Mouse (Mus musculus) forebrain, embryonic 16.5 days (tissue): Measurements from ENCODE around the gene Gm7361. TPM values are rescaled to one million over a fixed set of nuclear protein-coding genes. Genes with fewer than 3 reads are reported as not detected.
"Not testable (repeated sequence)": the region's sequence is repeated elsewhere in the genome, so short reads cannot be mapped to it uniquely, and the experiment has no call there.

Experiments used
- ATAC-seq: fragments of 200-750 bp; cut with Nextera tagmentation; 2 replicates; pipeline ENCODE4 v1.8.0; 2017; ENCODE audit warnings: mild to moderate bottlenecking, moderate library complexity
- H3K27ac ChIP-seq: fragments of 300-500 bp; sonication (generic); 2 replicates; pipeline ENCODE4 v1.5.1; 2014; ENCODE audit warnings: low read length, control low read depth
- H3K27me3 ChIP-seq: fragments of 300-500 bp; sonication (generic); replicated peaks from 2 replicates; pipeline ENCODE4 v1.6.1; 2014; ENCODE audit warnings: low read length; ENCODE audit not compliant: control insufficient read depth, insufficient read depth
- H3K36me3 ChIP-seq: fragments of 300-500 bp; sonication (generic); 2 replicates; pipeline ENCODE4 v1.6.1; 2014; ENCODE audit not compliant: control insufficient read depth, insufficient read depth
- H3K4me1 ChIP-seq: fragments of 300-500 bp; sonication (generic); replicated peaks from 2 replicates; pipeline ENCODE4 v1.6.1; 2014; ENCODE audit warnings: low read length; ENCODE audit not compliant: control insufficient read depth, insufficient read depth
- H3K4me2 ChIP-seq: fragments of 300-500 bp; sonication (generic); 2 replicates; pipeline ENCODE4 v1.6.1; 2014; ENCODE audit warnings: mild to moderate bottlenecking, low read length, control low read depth
- H3K4me3 ChIP-seq: fragments of 300-500 bp; sonication (generic); replicated peaks from 2 replicates; pipeline ENCODE4 v1.5.1; 2014; ENCODE audit warnings: mild to moderate bottlenecking, low read length, control low read depth
- H3K9ac ChIP-seq: fragments of 300-500 bp; sonication (generic); replicated peaks from 2 replicates; pipeline ENCODE4 v1.6.1; 2014; ENCODE audit warnings: low read depth, low read length, control low read depth
- H3K9me3 ChIP-seq: fragments of 300-500 bp; sonication (generic); 2 replicates; pipeline ENCODE4 v1.6.1; 2016; ENCODE audit warnings: low read length; ENCODE audit not compliant: control insufficient read depth
- WGBS: fragments of 180-500 bp; shearing (Covaris S2); extraction: QIAGEN DNeasy Blood & Tissue Kit; methylation state at CpG from one replicate; pipeline ENCODE4 v1.1.7; 2014; 5-methylcytosine and 5-hydroxymethylcytosine counted together
- polyA plus RNA-seq: library from polyadenylated mRNA; unstranded; fragments of >200 nt; fragmentation: Nextera tagmentation; extraction: Ambion mirVana; gene quantifications from 2 replicates; pipeline ENCODE4 v1.2.1, GENCODE M21; 2015

Gm7361 gene
- not detected in 2 replicates for polyA plus RNA-seq

DNA sequence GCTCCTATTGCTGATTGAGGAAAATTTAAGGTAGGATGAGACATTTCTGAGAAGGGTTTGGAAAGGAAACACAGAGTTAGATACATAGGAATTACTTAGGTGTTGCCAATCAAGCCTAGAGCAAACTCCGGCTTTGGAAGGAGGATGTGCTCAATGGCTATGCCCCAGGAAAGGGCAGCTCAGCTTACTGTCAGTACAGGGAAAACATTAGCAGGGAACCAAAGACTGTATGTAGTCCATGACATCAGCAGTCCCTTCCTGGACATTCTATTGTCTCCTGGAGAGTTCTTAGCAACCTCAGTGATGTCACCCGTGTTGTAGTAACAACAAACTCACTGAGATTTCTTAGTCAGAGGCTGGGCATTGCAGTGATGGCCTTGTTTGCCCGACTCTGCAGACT is at the start of gene Gm7361:
Gene Gm7361 (plus strand): TSS at position 301 of the 400 bp plus-strand sequence.
- WGBS = 81% methylated on average over 3 of the region's 3 CpGs
- ATAC-seq, H3K36me3 ChIP-seq, H3K27ac ChIP-seq, H3K9ac ChIP-seq, H3K9me3 ChIP-seq, H3K4me3 ChIP-seq, H3K27me3 ChIP-seq, H3K4me2 ChIP-seq, H3K4me1 ChIP-seq: not testable (repeated sequence)

DNA sequence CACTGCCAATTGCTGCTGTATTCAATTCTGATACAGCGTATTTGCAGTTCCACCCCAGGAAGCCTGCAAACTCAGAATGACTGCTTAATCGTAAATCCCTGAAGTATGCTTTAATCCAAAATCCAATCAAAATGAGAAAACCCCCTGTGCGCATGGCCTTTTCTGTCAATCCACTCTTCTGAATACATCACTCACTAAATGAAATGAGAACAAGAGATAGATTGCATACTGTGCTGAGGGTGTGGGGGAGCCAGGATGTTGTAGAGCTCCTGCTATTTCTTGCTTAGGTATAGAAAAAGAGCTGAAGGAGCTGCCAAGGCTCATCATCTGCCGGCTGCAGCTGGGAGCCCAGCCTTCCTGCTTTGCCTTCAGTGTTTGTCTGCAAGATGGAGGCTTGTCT is 46.5 kb upstream of the Gm7361 start:
- peak overlapping the region; percentile 28; the same call in 1 of the 2 replicates for H3K4me2 ChIP-seq
- 14% methylated on average over 4 of the region's 4 CpGs for WGBS
- no peaks in the 10 kb centered on the region for H3K36me3 ChIP-seq
- H3K9me3 ChIP-seq = no peaks in the 10 kb centered on the region
- no peak overlapping the region for H3K4me3 ChIP-seq
- H3K9ac ChIP-seq = 0 out of 2 replicates have a peak overlapping the region, but pooled peaks have one; percentile 7
- peak; percentile 63; the same call in 1 of the 2 replicates for ATAC-seq
- 0 out of 2 replicates have a peak, but pooled peaks cover 4% of the 10 kb centered on the region for H3K4me1 ChIP-seq
- H3K27ac ChIP-seq = 0 out of 2 replicates have a peak overlapping the region, but pooled peaks have one; percentile 11
- H3K27me3 ChIP-seq = no peaks in the 10 kb centered on the region

- Histone ChIP-seq H3K4me1 (no peaks in the 10 kb centered on the region), H3K9me3 (no peaks in the 10 kb centered on the region)
- WGBS = 93% methylated on average over 1 of the region's 1 CpGs
These were observed 35.4 kb upstream of the Gm7361 start for GRCm38 (mm10) chr5:26222076-26222475.

GRCm38 (mm10) chr5:26266656-26267055 is 9.2 kb downstream of the Gm7361 start:
- not testable (repeated sequence) for H3K9me3 ChIP-seq, ATAC-seq, H3K4me2 ChIP-seq, H3K4me3 ChIP-seq, H3K36me3 ChIP-seq, H3K27ac ChIP-seq, H3K4me1 ChIP-seq, H3K27me3 ChIP-seq, H3K9ac ChIP-seq
- 90% methylated on average over 3 of the region's 3 CpGs for WGBS

More at GRCm38 (mm10) chr5:26222076-26222475, 35.4 kb upstream of the Gm7361 start:
- ATAC-seq = no peak
- Histone ChIP-seq H3K4me3 (no peak overlapping the region), H3K9ac (no peak overlapping the region), H3K27ac (no peak overlapping the region), H3K4me2 (no peak overlapping the region), H3K36me3 (no peaks in the 10 kb centered on the region), H3K27me3 (no peaks in the 10 kb centered on the region)

- Histone ChIP-seq H3K9me3 (no peaks in the 10 kb centered on the region), H3K27ac (no peak overlapping the region), H3K4me1 (no peaks in the 10 kb centered on the region), H3K4me2 (no peak overlapping the region), H3K27me3 (no peaks in the 10 kb centered on the region), H3K4me3 (no peak overlapping the region), H3K9ac (no peak overlapping the region), H3K36me3 (no peaks in the 10 kb centered on the region)
- WGBS = 88% methylated on average over 5 of the region's 5 CpGs
- no peak for ATAC-seq
These were observed 22.9 kb downstream of the Gm7361 start for GRCm38 (mm10) chr5:26280361-26280760.

- no peaks in the 10 kb centered on the region for H3K27me3 ChIP-seq
- no peak overlapping the region for H3K9ac ChIP-seq
- no peaks in the 10 kb centered on the region for H3K36me3 ChIP-seq
- WGBS = 84% methylated on average over 1 of the region's 1 CpGs
- H3K4me2 ChIP-seq = no peak overlapping the region
- no peak overlapping the region for H3K4me3 ChIP-seq
- no peak overlapping the region for H3K27ac ChIP-seq
- H3K4me1 ChIP-seq = no peaks in the 10 kb centered on the region
- no peak for ATAC-seq
- no peaks in the 10 kb centered on the region for H3K9me3 ChIP-seq
These were observed 24.2 kb downstream of the Gm7361 start for GRCm38 (mm10) chr5:26281717-26282116.

DNA sequence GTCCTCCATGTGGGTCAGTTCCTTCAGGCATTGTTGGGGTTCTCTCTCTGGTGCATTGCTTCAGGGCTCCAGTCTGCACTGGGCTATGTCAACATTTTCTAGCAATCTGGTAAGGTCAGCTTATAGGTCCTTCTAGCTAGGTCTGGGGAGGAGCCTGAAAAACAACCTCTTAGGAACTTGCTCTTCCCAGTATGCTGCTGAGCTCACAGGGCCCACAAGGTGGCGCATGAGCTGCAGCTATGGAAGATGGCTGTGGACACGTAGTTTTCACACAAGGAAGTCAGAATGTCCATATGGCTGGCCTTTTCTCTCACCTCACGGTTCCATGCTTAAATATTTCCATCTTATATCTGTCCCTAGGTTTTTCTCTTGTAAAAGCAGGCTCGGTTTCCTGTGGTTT is 24.8 kb downstream of the Gm7361 start:
- H3K27ac ChIP-seq = no peak overlapping the region
- no peaks in the 10 kb centered on the region for H3K27me3 ChIP-seq
- no peaks in the 10 kb centered on the region for H3K36me3 ChIP-seq
- H3K9ac ChIP-seq = no peak overlapping the region
- WGBS = 9% methylated on average over 4 of the region's 4 CpGs
- ATAC-seq = peak; percentile 73
- no peak overlapping the region for H3K4me2 ChIP-seq
- no peaks in the 10 kb centered on the region for H3K9me3 ChIP-seq
- no peak overlapping the region for H3K4me3 ChIP-seq
- H3K4me1 ChIP-seq = no peaks in the 10 kb centered on the region

- Histone ChIP-seq H3K4me2 (no peak overlapping the region), H3K4me3 (no peak overlapping the region), H3K9ac (no peak overlapping the region), H3K36me3 (no peaks in the 10 kb centered on the region), H3K27me3 (no peaks in the 10 kb centered on the region), H3K9me3 (no peaks in the 10 kb centered on the region), H3K4me1 (no peaks in the 10 kb centered on the region), H3K27ac (no peak overlapping the region)
- no peak for ATAC-seq
- 66% methylated on average over 1 of the region's 1 CpGs for WGBS
These were observed 25.9 kb downstream of the Gm7361 start for GRCm38 (mm10) chr5:26283399-26283798.

GRCm38 (mm10) chr5:26291621-26292020 is 34.1 kb downstream of the Gm7361 start:
- Histone ChIP-seq H3K4me2 (no peak overlapping the region), H3K36me3 (no peaks in the 10 kb centered on the region), H3K4me1 (no peaks in the 10 kb centered on the region), H3K27ac (no peak overlapping the region), H3K27me3 (no peaks in the 10 kb centered on the region), H3K9me3 (no peaks in the 10 kb centered on the region), H3K4me3 (no peak overlapping the region), H3K9ac (no peak overlapping the region)
- no peak for ATAC-seq
- WGBS = 89% methylated on average over 1 of the region's 1 CpGs

DNA sequence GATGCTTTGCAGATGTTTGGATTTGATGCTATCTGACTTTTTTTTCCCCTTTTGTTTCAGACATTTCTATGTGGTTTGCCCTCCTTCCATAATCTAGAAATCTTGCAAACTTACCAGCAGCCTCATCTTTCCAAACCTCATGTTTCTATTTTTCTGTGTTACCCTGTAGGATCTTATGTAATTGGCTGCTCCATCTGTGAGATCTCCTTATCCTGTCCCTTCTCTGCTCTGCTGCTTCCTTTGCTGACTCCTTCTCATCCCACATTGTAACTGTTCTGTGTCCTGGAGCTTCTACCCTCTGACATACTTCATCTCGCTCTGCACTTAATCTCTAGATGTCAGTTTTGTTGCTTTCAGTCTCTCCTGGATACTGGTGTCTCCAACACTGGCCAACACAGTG is 35.8 kb downstream of the Gm7361 start:
- no peak overlapping the region for H3K4me3 ChIP-seq
- ATAC-seq = no peak
- WGBS = 88% methylated on average over 1 of the region's 1 CpGs

More for the DNA sequence above, 35.8 kb downstream of the Gm7361 start:
- Histone ChIP-seq H3K36me3 (no peaks in the 10 kb centered on the region), H3K9ac (no peak overlapping the region), H3K4me1 (no peaks in the 10 kb centered on the region), H3K4me2 (no peak overlapping the region), H3K27ac (no peak overlapping the region), H3K27me3 (no peaks in the 10 kb centered on the region), H3K9me3 (no peaks in the 10 kb centered on the region)
